Mouse (Mus musculus) MEL (cell line): ENCODE data around the gene Ddost.

Source experiments
- MAX ChIP-seq: IDR thresholded peaks from 2 replicates; pipeline ENCODE4 v1.6.1; 2011; ENCODE audit warnings: low read length, improper control_type of control experiment
- POLR2AphosphoS2 ChIP-seq: IDR thresholded peaks from 2 replicates; pipeline ENCODE4 v1.6.1; 2011; ENCODE audit warnings: low read length, improper control_type of control experiment
- RCOR1 ChIP-seq: IDR thresholded peaks from 2 replicates; pipeline ENCODE4 v1.6.1; 2012; ENCODE audit warnings: low read depth, mild to moderate bottlenecking, inconsistent platforms, low read length, improper control_type of control experiment

GRCm38 (mm10) chr4:138303742-138304141 is 788 bp upstream of the Ddost start:
- TF ChIP-seq POLR2AphosphoS2: no peak
- TF ChIP-seq RCOR1: peak; percentile 16; the same call in 1 of the 2 replicates
- TF ChIP-seq MAX: peak; percentile 35; the same call in 1 of the 2 replicates
